Mouse (Mus musculus): ENCODE measurements around the gene Lrtm2. TPM values are rescaled to one million over a fixed set of nuclear protein-coding genes. Genes with fewer than 3 reads are reported as not detected.
A peak's percentile ranks its signal among the peaks of the same experiment; 100 is the strongest.

Gene Lrtm2
- polyA plus RNA-seq, 1 experiment: 12.9 TPM

GRCm38 (mm10) chr6:119333202-119333601 lies 2.6 kb upstream of the Lrtm2 start:
- no peak for DNase-seq (ENCODE audit: low read depth)
- no peak for TF ChIP-seq CTCF (IDR thresholded peaks at IDR 0.05; ENCODE audit: borderline replicate concordance, extremely low read depth, insufficient read depth, insufficient read length)
- TF ChIP-seq POLR2A (IDR thresholded peaks at IDR 0.05; ENCODE audit: borderline replicate concordance, extremely low read depth, insufficient read depth, insufficient read length, poor library complexity, severe bottlenecking): no peak

DNA sequence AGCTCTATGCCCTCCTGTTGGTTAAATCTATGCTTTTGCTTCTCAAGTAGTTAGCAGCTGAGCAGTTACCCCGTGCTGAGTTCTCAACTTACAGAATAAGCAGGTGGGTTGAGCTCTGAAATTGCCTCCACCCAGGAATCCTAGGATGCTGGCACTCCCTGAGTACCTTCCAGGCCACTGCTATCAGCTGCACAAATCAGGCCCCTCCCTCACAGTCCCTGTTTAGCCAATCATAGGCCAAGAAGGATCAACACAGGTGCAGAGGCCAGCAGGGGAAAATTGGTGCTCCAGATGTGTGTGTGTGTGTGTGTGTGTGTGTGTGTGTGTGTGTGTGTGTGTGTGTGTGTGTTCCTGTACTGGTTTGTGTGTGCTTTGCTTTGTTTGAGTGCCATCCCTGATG lies 1.5 kb upstream of the Lrtm2 start:
- peak; percentile 37 for DNase-seq (ENCODE audit: low read depth)
- TF ChIP-seq CTCF (IDR thresholded peaks at IDR 0.05; ENCODE audit: borderline replicate concordance, extremely low read depth, insufficient read depth, insufficient read length) (no peak), POLR2A (IDR thresholded peaks at IDR 0.05; ENCODE audit: borderline replicate concordance, extremely low read depth, insufficient read depth, insufficient read length, poor library complexity, severe bottlenecking) (no peak)

DNA sequence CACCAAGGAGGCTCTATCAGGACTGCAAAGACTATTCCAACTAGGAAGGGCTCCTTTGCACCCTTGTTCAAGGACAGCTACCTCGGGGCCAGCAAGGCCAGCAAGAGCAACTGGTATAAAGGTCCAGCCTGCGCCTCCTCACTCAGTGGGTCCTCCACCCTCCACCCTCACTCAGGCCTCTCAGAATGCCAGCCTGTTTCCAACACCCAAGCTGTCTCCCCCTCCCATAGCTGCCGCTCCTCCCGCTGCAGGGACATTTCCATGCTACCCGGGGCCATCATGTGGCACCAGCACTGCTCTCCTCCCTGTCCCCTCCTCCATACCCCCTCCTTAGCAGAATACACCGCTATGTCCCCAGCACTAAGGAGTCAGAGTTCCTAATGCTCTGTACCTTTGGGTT lies 630 bp downstream of the Lrtm2 start:
- DNase-seq (ENCODE audit: low read depth): peak; percentile 25
- no peak for TF ChIP-seq CTCF (IDR thresholded peaks at IDR 0.05; ENCODE audit: borderline replicate concordance, extremely low read depth, insufficient read depth, insufficient read length)
- TF ChIP-seq POLR2A (IDR thresholded peaks at IDR 0.05; ENCODE audit: borderline replicate concordance, extremely low read depth, insufficient read depth, insufficient read length, poor library complexity, severe bottlenecking): no peak

DNA sequence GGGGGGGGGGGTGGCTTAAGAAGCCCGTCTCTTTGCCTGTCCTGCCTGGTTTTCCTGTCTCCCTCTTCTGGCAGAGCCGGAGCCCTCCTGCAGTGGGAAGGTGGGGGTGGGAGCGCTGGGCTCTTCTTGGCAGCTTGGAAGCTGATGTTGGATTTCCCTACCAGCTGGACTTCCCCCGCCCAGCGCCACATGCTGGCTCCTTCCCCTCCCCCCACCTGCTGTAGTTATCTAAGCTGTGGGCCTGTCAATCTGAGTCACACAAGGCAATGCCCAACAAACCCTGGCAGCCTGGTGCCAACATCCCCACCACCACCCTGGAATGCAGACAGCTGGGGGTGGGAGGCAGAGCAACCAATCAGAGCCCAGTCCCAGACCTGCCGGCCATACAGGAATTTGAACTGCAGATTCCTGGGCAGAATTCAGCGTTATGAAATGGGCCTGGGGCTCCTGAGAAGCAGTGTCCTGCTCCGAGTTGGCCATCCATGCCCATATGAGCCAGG lies 1.3 kb downstream of the Lrtm2 start:
- TF ChIP-seq POLR2A (IDR thresholded peaks at IDR 0.05; ENCODE audit: borderline replicate concordance, extremely low read depth, insufficient read depth, insufficient read length, poor library complexity, severe bottlenecking) (no peak), CTCF (IDR thresholded peaks at IDR 0.05; ENCODE audit: borderline replicate concordance, extremely low read depth, insufficient read depth, insufficient read length) (peak; percentile 6; the same call in 1 of the 2 replicates)
- peak; percentile 95 for DNase-seq (ENCODE audit: low read depth)

DNA sequence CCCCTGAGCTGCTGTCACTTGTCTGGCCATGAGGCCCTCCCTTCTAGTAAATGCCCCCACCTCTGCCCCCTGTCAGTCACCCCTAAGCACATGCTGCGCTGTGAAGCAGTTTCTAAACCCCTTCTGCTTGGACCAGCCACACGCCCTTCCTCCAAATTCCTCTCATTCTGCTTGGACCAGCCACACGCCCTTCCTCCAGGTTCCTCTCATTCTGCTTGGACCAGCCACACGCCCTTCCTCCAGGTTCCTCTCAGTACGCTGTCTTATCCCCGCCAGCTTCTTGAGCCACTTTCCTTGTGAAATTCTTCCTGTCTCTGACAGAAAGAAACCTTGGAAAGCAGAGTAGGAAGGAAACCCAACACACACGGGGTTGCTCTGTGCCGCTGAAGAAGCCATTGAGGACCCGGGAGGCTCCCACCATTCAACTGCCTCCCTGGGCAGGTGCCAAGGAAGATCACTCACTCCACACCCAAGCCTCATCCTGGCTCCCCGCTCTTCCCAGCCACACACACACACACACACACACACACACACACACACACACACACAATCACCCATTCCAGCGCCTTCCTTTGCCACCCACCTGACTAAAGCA lies 1.9 kb downstream of the Lrtm2 start:
- peak; percentile 9 for DNase-seq (ENCODE audit: low read depth)
- TF ChIP-seq POLR2A (IDR thresholded peaks at IDR 0.05; ENCODE audit: borderline replicate concordance, extremely low read depth, insufficient read depth, insufficient read length, poor library complexity, severe bottlenecking) (no peak), CTCF (IDR thresholded peaks at IDR 0.05; ENCODE audit: borderline replicate concordance, extremely low read depth, insufficient read depth, insufficient read length) (no peak)

DNA sequence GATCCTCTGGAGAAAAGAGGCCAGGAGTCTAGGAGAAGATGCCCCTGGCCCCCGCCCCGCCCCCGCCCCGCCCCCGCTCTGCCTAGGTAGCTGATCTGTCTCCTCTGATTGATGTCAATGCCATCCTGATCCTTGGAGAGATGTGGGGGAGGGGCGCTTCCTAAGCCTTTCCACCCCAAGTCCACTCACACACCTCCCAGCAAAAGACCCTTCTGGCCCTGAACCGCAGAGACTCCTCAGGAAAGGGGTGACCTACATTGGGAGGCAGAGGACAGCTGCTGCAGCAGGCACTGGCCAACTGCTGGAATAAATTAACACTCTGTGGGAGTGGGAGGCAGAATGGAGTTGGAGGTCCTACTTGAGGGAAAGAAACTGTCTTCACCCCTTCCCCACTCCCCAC lies 4.0 kb downstream of the Lrtm2 start:
- TF ChIP-seq CTCF (IDR thresholded peaks at IDR 0.05; ENCODE audit: borderline replicate concordance, extremely low read depth, insufficient read depth, insufficient read length) (no peak), POLR2A (IDR thresholded peaks at IDR 0.05; ENCODE audit: borderline replicate concordance, extremely low read depth, insufficient read depth, insufficient read length, poor library complexity, severe bottlenecking) (no peak)
- no peak for DNase-seq (ENCODE audit: low read depth)

DNA sequence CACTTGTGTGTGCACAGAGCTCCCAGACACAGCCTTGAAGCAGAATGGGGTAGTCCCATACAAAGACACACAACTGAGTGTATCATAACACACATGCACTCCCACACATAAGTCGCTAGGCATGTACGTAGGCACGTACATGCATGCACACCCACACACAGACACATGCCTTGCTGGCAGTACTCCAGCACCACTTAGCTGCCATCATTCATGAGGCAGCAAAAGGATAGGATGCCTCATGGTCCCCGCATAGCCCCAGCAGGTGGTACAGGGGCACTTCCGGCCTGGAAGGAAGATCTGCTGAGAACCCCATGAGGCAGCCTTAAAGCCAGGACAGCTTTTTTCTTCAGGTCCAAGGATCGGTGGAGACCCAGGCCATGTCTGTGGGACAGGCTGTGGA lies 4.6 kb downstream of the Lrtm2 start:
- TF ChIP-seq POLR2A (IDR thresholded peaks at IDR 0.05; ENCODE audit: borderline replicate concordance, extremely low read depth, insufficient read depth, insufficient read length, poor library complexity, severe bottlenecking) (no peak), CTCF (IDR thresholded peaks at IDR 0.05; ENCODE audit: borderline replicate concordance, extremely low read depth, insufficient read depth, insufficient read length) (no peak)
- peak; percentile 35 for DNase-seq (ENCODE audit: low read depth)

GRCm38 (mm10) chr6:119324776-119325175 lies 5.8 kb downstream of the Lrtm2 start:
- no peak for TF ChIP-seq POLR2A (IDR thresholded peaks at IDR 0.05; ENCODE audit: borderline replicate concordance, extremely low read depth, insufficient read depth, insufficient read length, poor library complexity, severe bottlenecking)
- TF ChIP-seq CTCF (IDR thresholded peaks at IDR 0.05; ENCODE audit: borderline replicate concordance, extremely low read depth, insufficient read depth, insufficient read length): no peak
- no peak for DNase-seq (ENCODE audit: low read depth)

- peak; percentile 35 for DNase-seq (ENCODE audit: low read depth)
- TF ChIP-seq POLR2A (IDR thresholded peaks at IDR 0.05; ENCODE audit: borderline replicate concordance, extremely low read depth, insufficient read depth, insufficient read length, poor library complexity, severe bottlenecking) (no peak), CTCF (IDR thresholded peaks at IDR 0.05; ENCODE audit: borderline replicate concordance, extremely low read depth, insufficient read depth, insufficient read length) (no peak)
Measured at GRCm38 (mm10) chr6:119321752-119322151, 8.8 kb downstream of the Lrtm2 start.

DNA sequence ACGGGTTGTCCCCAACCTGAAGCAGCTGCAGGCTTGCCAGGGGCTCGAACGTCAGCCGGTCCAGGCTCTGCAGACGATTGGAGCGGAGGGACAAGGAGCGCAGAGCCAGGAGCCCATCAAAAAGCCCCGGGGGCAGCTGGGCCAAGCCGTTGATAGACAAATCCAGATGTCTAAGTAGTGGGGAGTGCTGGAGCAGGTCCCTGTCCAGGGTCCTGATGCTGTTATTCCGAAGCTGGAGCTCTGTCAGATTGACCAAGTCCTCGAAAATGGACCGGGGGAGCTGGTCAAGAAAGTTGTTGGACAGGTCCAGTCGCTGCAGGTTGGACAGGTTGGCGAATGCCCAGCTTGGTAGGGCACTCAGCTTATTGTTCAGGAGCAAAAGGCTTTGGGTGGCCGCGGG lies 10.1 kb downstream of the Lrtm2 start:
- no peak for DNase-seq (ENCODE audit: low read depth)
- TF ChIP-seq POLR2A (IDR thresholded peaks at IDR 0.05; ENCODE audit: borderline replicate concordance, extremely low read depth, insufficient read depth, insufficient read length, poor library complexity, severe bottlenecking) (no peak), CTCF (IDR thresholded peaks at IDR 0.05; ENCODE audit: borderline replicate concordance, extremely low read depth, insufficient read depth, insufficient read length) (no peak)

DNA sequence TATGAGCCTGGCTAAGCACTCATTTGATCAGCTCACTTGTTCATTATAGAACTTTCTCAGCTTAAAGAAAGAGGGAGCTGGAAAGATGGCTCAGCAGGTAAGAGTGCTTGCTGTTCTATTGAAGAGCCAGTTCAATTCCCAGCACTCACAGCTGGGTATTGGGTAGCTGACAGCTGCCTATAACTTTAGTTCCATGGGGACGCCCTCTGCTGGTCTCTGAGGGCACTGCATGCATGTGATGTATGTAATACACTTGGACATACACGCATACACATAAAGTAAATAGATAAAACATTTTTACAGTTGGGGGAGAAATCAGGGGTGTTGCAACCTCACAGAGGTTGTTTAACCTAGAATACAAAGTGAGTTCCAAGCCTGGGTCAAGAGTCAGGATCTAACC lies 11.2 kb downstream of the Lrtm2 start:
- TF ChIP-seq CTCF (IDR thresholded peaks at IDR 0.05; ENCODE audit: borderline replicate concordance, extremely low read depth, insufficient read depth, insufficient read length): peak; percentile 42; the same call in 1 of the 2 replicates
- no peak for TF ChIP-seq POLR2A (IDR thresholded peaks at IDR 0.05; ENCODE audit: borderline replicate concordance, extremely low read depth, insufficient read depth, insufficient read length, poor library complexity, severe bottlenecking)
- DNase-seq (ENCODE audit: low read depth): peak; percentile 28

GRCm38 (mm10) chr6:119318732-119319131 lies 11.8 kb downstream of the Lrtm2 start:
- no peak for TF ChIP-seq POLR2A (IDR thresholded peaks at IDR 0.05; ENCODE audit: borderline replicate concordance, extremely low read depth, insufficient read depth, insufficient read length, poor library complexity, severe bottlenecking)
- TF ChIP-seq CTCF (IDR thresholded peaks at IDR 0.05; ENCODE audit: borderline replicate concordance, extremely low read depth, insufficient read depth, insufficient read length): no peak
- peak; percentile 92 for DNase-seq (ENCODE audit: low read depth)

Measured in brain, embryonic 14.5 days (tissue).